Mouse (Mus musculus) midbrain, embryonic 12.5 days (tissue): ENCODE data around the gene Mea1. TPM values are rescaled to one million over a fixed set of nuclear protein-coding genes. Genes with fewer than 3 reads are reported as not detected.

Source experiments
- ATAC-seq: fragments of 200-750 bp; cut with Nextera tagmentation; 2 replicates; pipeline ENCODE4 v1.8.0; 2017; ENCODE audit warnings: low read depth, moderate TSS enrichment, moderate library complexity; ENCODE audit not compliant: low FRiP score
- H3K27ac ChIP-seq: fragments of 300-500 bp; sonication (generic); replicated peaks from 2 replicates; pipeline ENCODE4 v1.5.1; 2016; ENCODE audit warnings: mild to moderate bottlenecking
- H3K27me3 ChIP-seq: fragments of 300-500 bp; sonication (generic); 2 replicates; pipeline ENCODE4 v1.6.1; 2016; ENCODE audit warnings: mild to moderate bottlenecking
- H3K36me3 ChIP-seq: fragments of 300-500 bp; sonication (generic); 2 replicates; pipeline ENCODE4 v1.6.1; 2016
- H3K4me1 ChIP-seq: fragments of 300-500 bp; sonication (generic); 2 replicates; pipeline ENCODE4 v1.6.1; 2016
- H3K4me2 ChIP-seq: fragments of 300-500 bp; sonication (generic); replicated peaks from 2 replicates; pipeline ENCODE4 v1.6.1; 2016; ENCODE audit warnings: mild to moderate bottlenecking, moderate library complexity
- H3K4me3 ChIP-seq: fragments of 300-500 bp; sonication (generic); 2 replicates; pipeline ENCODE4 v1.5.1; 2016; ENCODE audit warnings: mild to moderate bottlenecking
- H3K9ac ChIP-seq: fragments of 300-500 bp; sonication (generic); replicated peaks from 2 replicates; pipeline ENCODE4 v1.6.1; 2016; ENCODE audit warnings: mild to moderate bottlenecking, moderate library complexity
- H3K9me3 ChIP-seq: fragments of 300-500 bp; sonication (generic); 2 replicates; pipeline ENCODE4 v1.6.1; 2016; ENCODE audit warnings: mild to moderate bottlenecking
- WGBS: fragments of 180-500 bp; shearing (Covaris S2); methylation state at CpG from one replicate; pipeline ENCODE4 v1.1.7; 2016; 5-methylcytosine and 5-hydroxymethylcytosine counted together
- polyA plus RNA-seq: library from polyadenylated mRNA; unstranded; fragments of >200 nt; fragmentation: Nextera tagmentation; extraction: Ambion mirVana; gene quantifications from 2 replicates; pipeline ENCODE4 v1.2.1, GENCODE M21; 2016

Gene Mea1
- polyA plus RNA-seq, 1 experiment from 2014 or later, result 175 TPM

- peaks cover 36% of the 10 kb centered on the region for H3K36me3 ChIP-seq
- peak overlapping the region; percentile 100 for H3K4me2 ChIP-seq
- no peaks in the 10 kb centered on the region for H3K9me3 ChIP-seq
- WGBS, result 81% methylated on average over 7 of the region's 7 CpGs
- peak overlapping the region; percentile 92 for H3K9ac ChIP-seq
- no peak for ATAC-seq
- no peak overlapping the region for H3K27ac ChIP-seq
- no peaks in the 10 kb centered on the region for H3K27me3 ChIP-seq
- peaks cover 19% of the 10 kb centered on the region for H3K4me1 ChIP-seq
- H3K4me3 ChIP-seq, result peak overlapping the region; percentile 94
These were observed 33.8 kb downstream of the Mea1 start for GRCm38 (mm10) chr17:46712442-46712841.

GRCm38 (mm10) chr17:46713849-46714248 lies 35.3 kb downstream of the Mea1 start:
- no peaks in the 10 kb centered on the region for H3K9me3 ChIP-seq
- H3K4me1 ChIP-seq, result peaks cover 19% of the 10 kb centered on the region
- no peak overlapping the region for H3K27ac ChIP-seq
- H3K4me2 ChIP-seq, result no peak overlapping the region
- peaks cover 36% of the 10 kb centered on the region for H3K36me3 ChIP-seq
- no peaks in the 10 kb centered on the region for H3K27me3 ChIP-seq
- no peak overlapping the region for H3K4me3 ChIP-seq
- 91% methylated on average over 9 of the region's 9 CpGs for WGBS
- no peak overlapping the region for H3K9ac ChIP-seq
- ATAC-seq, result no peak

- Histone ChIP-seq H3K9me3 (no peaks in the 10 kb centered on the region), H3K36me3 (peaks cover 36% of the 10 kb centered on the region), H3K4me3 (no peak overlapping the region), H3K27ac (no peak overlapping the region), H3K4me2 (no peak overlapping the region), H3K9ac (no peak overlapping the region), H3K4me1 (peaks cover 19% of the 10 kb centered on the region), H3K27me3 (no peaks in the 10 kb centered on the region)
- WGBS, result 96% methylated on average over 11 of the region's 11 CpGs
- ATAC-seq, result no peak
These were observed 36.3 kb downstream of the Mea1 start for GRCm38 (mm10) chr17:46714756-46715481.

GRCm38 (mm10) chr17:46721077-46721476 lies 42.5 kb downstream of the Mea1 start:
- H3K4me3 ChIP-seq, result no peak overlapping the region
- no peaks in the 10 kb centered on the region for H3K27me3 ChIP-seq
- H3K4me2 ChIP-seq, result no peak overlapping the region
- no peak overlapping the region for H3K27ac ChIP-seq
- H3K9me3 ChIP-seq, result no peaks in the 10 kb centered on the region
- H3K4me1 ChIP-seq, result no peaks in the 10 kb centered on the region
- H3K36me3 ChIP-seq, result peaks cover 44% of the 10 kb centered on the region
- WGBS, result 84% methylated on average over 7 of the region's 7 CpGs
- H3K9ac ChIP-seq, result no peak overlapping the region
- no peak for ATAC-seq

GRCm38 (mm10) chr17:46724477-46725084 lies 46.0 kb downstream of the Mea1 start:
- no peak overlapping the region for H3K4me2 ChIP-seq

GRCm38 (mm10) chr17:46725273-46725672 lies 46.7 kb downstream of the Mea1 start:
- 52% methylated on average over 9 of the region's 9 CpGs for WGBS

More at GRCm38 (mm10) chr17:46724477-46725084, 46.0 kb downstream of the Mea1 start:
- H3K4me1 ChIP-seq, result no peaks in the 10 kb centered on the region
- no peak overlapping the region for H3K27ac ChIP-seq
- no peak overlapping the region for H3K4me3 ChIP-seq
- no peak for ATAC-seq
- WGBS, result 88% methylated on average over 16 of the region's 20 CpGs
- H3K9me3 ChIP-seq, result no peaks in the 10 kb centered on the region
- H3K27me3 ChIP-seq, result peaks cover 18% of the 10 kb centered on the region
- H3K36me3 ChIP-seq, result peaks cover 34% of the 10 kb centered on the region
- H3K9ac ChIP-seq, result no peak overlapping the region

GRCm38 (mm10) chr17:46725731-46726645 lies 47.4 kb downstream of the Mea1 start:
- Histone ChIP-seq H3K4me3 (no peak overlapping the region), H3K4me1 (no peaks in the 10 kb centered on the region), H3K9ac (no peak overlapping the region), H3K27me3 (peaks cover 23% of the 10 kb centered on the region), H3K36me3 (peaks cover 28% of the 10 kb centered on the region), H3K27ac (no peak overlapping the region), H3K9me3 (no peaks in the 10 kb centered on the region), H3K4me2 (no peak overlapping the region)
- 92% methylated on average over 26 of the region's 26 CpGs for WGBS
- ATAC-seq, result no peak

More at GRCm38 (mm10) chr17:46725273-46725672, 46.7 kb downstream of the Mea1 start:
- no peak overlapping the region for H3K27ac ChIP-seq
- H3K9ac ChIP-seq, result no peak overlapping the region
- peaks cover 34% of the 10 kb centered on the region for H3K36me3 ChIP-seq
- no peak overlapping the region for H3K4me2 ChIP-seq
- ATAC-seq, result 0 out of 2 replicates have a peak, but pooled peaks have one; percentile 34
- H3K4me3 ChIP-seq, result no peak overlapping the region
- H3K9me3 ChIP-seq, result no peaks in the 10 kb centered on the region
- peaks cover 23% of the 10 kb centered on the region for H3K27me3 ChIP-seq
- no peaks in the 10 kb centered on the region for H3K4me1 ChIP-seq

- Histone ChIP-seq H3K4me3 (no peak overlapping the region), H3K4me2 (no peak overlapping the region), H3K27ac (no peak overlapping the region), H3K36me3 (peaks cover 20% of the 10 kb centered on the region), H3K4me1 (no peaks in the 10 kb centered on the region), H3K9me3 (no peaks in the 10 kb centered on the region), H3K9ac (no peak overlapping the region), H3K27me3 (peaks cover 23% of the 10 kb centered on the region)
- WGBS, result 88% methylated on average over 11 of the region's 11 CpGs
- ATAC-seq, result no peak
These were observed 48.7 kb downstream of the Mea1 start for GRCm38 (mm10) chr17:46727271-46727670.

GRCm38 (mm10) chr17:46728021-46728420 lies 49.4 kb downstream of the Mea1 start:
- H3K9me3 ChIP-seq, result no peaks in the 10 kb centered on the region
- no peak for ATAC-seq
- no peak overlapping the region for H3K4me3 ChIP-seq
- no peak overlapping the region for H3K4me2 ChIP-seq
- H3K27me3 ChIP-seq, result peaks cover 23% of the 10 kb centered on the region
- H3K27ac ChIP-seq, result no peak overlapping the region
- WGBS, result 42% methylated on average over 6 of the region's 6 CpGs
- no peak overlapping the region for H3K9ac ChIP-seq
- H3K4me1 ChIP-seq, result no peaks in the 10 kb centered on the region
- H3K36me3 ChIP-seq, result peaks cover 16% of the 10 kb centered on the region

GRCm38 (mm10) chr17:46728496-46728895 lies 49.9 kb downstream of the Mea1 start:
- peaks cover 11% of the 10 kb centered on the region; the same call in 1 of the 2 replicates for H3K36me3 ChIP-seq
- peaks cover 23% of the 10 kb centered on the region for H3K27me3 ChIP-seq
- ATAC-seq, result no peak
- H3K9ac ChIP-seq, result 0 out of 2 replicates have a peak overlapping the region, but pooled peaks have one; percentile 17
- H3K9me3 ChIP-seq, result no peaks in the 10 kb centered on the region
- no peak overlapping the region for H3K4me3 ChIP-seq
- 52% methylated on average over 11 of the region's 11 CpGs for WGBS
- H3K27ac ChIP-seq, result no peak overlapping the region
- no peaks in the 10 kb centered on the region for H3K4me1 ChIP-seq
- no peak overlapping the region for H3K4me2 ChIP-seq

GRCm38 (mm10) chr17:46728904-46729318 lies 50.3 kb downstream of the Mea1 start, which contains the start of gene Gnmt:
Gnmt (minus strand) TSS chr17:46729168.
- Histone ChIP-seq H3K4me2 (no peak within 1 kb of the TSS), H3K36me3 (peaks cover 7% of the 10 kb centered on the region; the same call in 1 of the 2 replicates), H3K9ac (peak within 1 kb of the TSS; percentile 17; the same call in 1 of the 2 replicates), H3K4me1 (no peaks in the 10 kb centered on the region), H3K27me3 (peaks cover 23% of the 10 kb centered on the region), H3K4me3 (no peak within 1 kb of the TSS), H3K9me3 (no peaks in the 10 kb centered on the region), H3K27ac (no peak within 1 kb of the TSS)
- 22% methylated on average over 24 of the region's 24 CpGs for WGBS
- no peak for ATAC-seq
